Mouse (Mus musculus) layer of hippocampus, adult 18-20 months (tissue): Measurements from ENCODE around the gene Mafb. TPM values are rescaled to one million over a fixed set of nuclear protein-coding genes. Genes with fewer than 3 reads are reported as not detected.

Experiments
- DNase-seq, 2 experiments: peaks; one replicate each; pipeline ENCODE4 v3.0.0; 2022; ENCODE audit warnings: low spot score in 2 of 2
- total RNA-seq, 2 experiments: library from RNA; stranded (reverse); gene quantifications; 2 replicates each; pipeline ENCODE4 v1.2.3; 2021

Mafb gene
- total RNA-seq, 2 experiments from 2014 or later, result 12.0 to 13.4 TPM

- peak in 1 of 2 experiments; percentile 0 for DNase-seq
Observed at GRCm38 (mm10) chr2:160328886-160329285, 38.0 kb downstream of the Mafb start.

GRCm38 (mm10) chr2:160327716-160328115, 39.1 kb downstream of the Mafb start:
- DNase-seq, result no peak

GRCm38 (mm10) chr2:160327167-160327566, 39.7 kb downstream of the Mafb start:
- DNase-seq, result no peak

- DNase-seq, result no peak
Observed at GRCm38 (mm10) chr2:160325105-160325644, 41.7 kb downstream of the Mafb start.

- no peak for DNase-seq
Observed at GRCm38 (mm10) chr2:160321829-160322228, 45.0 kb downstream of the Mafb start.

- no peak for DNase-seq
Observed at GRCm38 (mm10) chr2:160318255-160318654, 48.6 kb downstream of the Mafb start.

Other genes with a start within 250 kb of the Mafb start
- gene Gm826, start 32.9 kb downstream of the Mafb start, total RNA-seq, result not detected